Mouse (Mus musculus): ENCODE results near the gene Ech1. TPM values are rescaled to one million over a fixed set of nuclear protein-coding genes. Genes with fewer than 3 reads are reported as not detected.

Gene Ech1
- total RNA-seq, 1 experiment: 64.1 TPM

GRCm38 (mm10) chr7:28781261-28781663 is 43.8 kb upstream of the Ech1 start:
- in situ Hi-C loops (cut with MboI; ENCODE audit: low sequenced_read_pairs in 2 of 2, unreplicated experiment in 2 of 2): no loop called here
- Histone ChIP-seq H3K9me3 (ENCODE audit: control insufficient read depth, insufficient read depth, low read depth, low read length) (no peaks in the 10 kb centered on the region), H3K9ac (ENCODE audit: insufficient read depth, low read depth, low read length, poor library complexity, severe bottlenecking) (no peak overlapping the region), H3K27ac (ENCODE audit: insufficient read depth, low read depth, low read length, poor library complexity, severe bottlenecking) (no peak overlapping the region), H3K4me3 (ENCODE audit: insufficient read depth in 1 of 2, low read depth in 1 of 2, low read length in 2 of 2, poor library complexity in 1 of 2, severe bottlenecking in 1 of 2) (no peak overlapping the region), H3K36me3 (ENCODE audit: control insufficient read depth, insufficient read depth, low read length, poor library complexity, severe bottlenecking) (no peaks in the 10 kb centered on the region), H3K4me1 (ENCODE audit: control insufficient read depth in 2 of 2, insufficient read depth in 2 of 2, low read length in 2 of 2, poor library complexity in 1 of 2) (peaks cover 3 to 5% of the 10 kb centered on the region in 2 experiments; a peak in 2 of 4 replicates)
- no peak for DNase-seq (ENCODE audit: low read depth, low spot score)
- TF ChIP-seq MAFK (IDR thresholded peaks at IDR 0.05; ENCODE audit: insufficient read depth, low read depth, low read length) (no peak), HCFC1 (IDR thresholded peaks at IDR 0.05; ENCODE audit: borderline replicate concordance, insufficient read depth, low read length) (no peak), ZC3H11A (IDR thresholded peaks at IDR 0.05; ENCODE audit: borderline replicate concordance, low read depth, low read length) (no peak), ZNF384 (IDR thresholded peaks at IDR 0.05; ENCODE audit: low read depth, low read length) (no peak), CHD2 (IDR thresholded peaks at IDR 0.05; ENCODE audit: low read depth, low read length) (no peak)

GRCm38 (mm10) chr7:28785161-28785560 is 39.9 kb upstream of the Ech1 start:
- H3K9ac ChIP-seq (ENCODE audit: insufficient read depth, low read depth, low read length, poor library complexity, severe bottlenecking): no peak overlapping the region
- no peaks in the 10 kb centered on the region for H3K36me3 ChIP-seq (ENCODE audit: control insufficient read depth, insufficient read depth, low read length, poor library complexity, severe bottlenecking)
- H3K4me3 ChIP-seq (ENCODE audit: insufficient read depth in 1 of 2, low read depth in 1 of 2, low read length in 2 of 2, poor library complexity in 1 of 2, severe bottlenecking in 1 of 2): no peak overlapping the region
- H3K4me1 ChIP-seq (ENCODE audit: control insufficient read depth in 2 of 2, insufficient read depth in 2 of 2, low read length in 2 of 2, poor library complexity in 1 of 2): peaks cover 5 to 17% of the 10 kb centered on the region in 2 experiments; a peak in 3 of 4 replicates
- no peaks in the 10 kb centered on the region for H3K9me3 ChIP-seq (ENCODE audit: control insufficient read depth, insufficient read depth, low read depth, low read length)
- no peak for TF ChIP-seq MAFK (IDR thresholded peaks at IDR 0.05; ENCODE audit: insufficient read depth, low read depth, low read length)
- TF ChIP-seq ZNF384 (IDR thresholded peaks at IDR 0.05; ENCODE audit: low read depth, low read length): no peak
- TF ChIP-seq HCFC1 (IDR thresholded peaks at IDR 0.05; ENCODE audit: borderline replicate concordance, insufficient read depth, low read length): no peak
- TF ChIP-seq CHD2 (IDR thresholded peaks at IDR 0.05; ENCODE audit: low read depth, low read length): no peak
- TF ChIP-seq ZC3H11A (IDR thresholded peaks at IDR 0.05; ENCODE audit: borderline replicate concordance, low read depth, low read length): no peak
- in situ Hi-C loops (cut with MboI; ENCODE audit: low sequenced_read_pairs in 2 of 2, unreplicated experiment in 2 of 2): no loop called here
- H3K27ac ChIP-seq (ENCODE audit: insufficient read depth, low read depth, low read length, poor library complexity, severe bottlenecking): no peak overlapping the region
- no peak for DNase-seq (ENCODE audit: low read depth, low spot score)

- in situ Hi-C loops (cut with MboI; ENCODE audit: low sequenced_read_pairs in 2 of 2, unreplicated experiment in 2 of 2): no loop called here
- no peaks in the 10 kb centered on the region for H3K36me3 ChIP-seq (ENCODE audit: control insufficient read depth, insufficient read depth, low read length, poor library complexity, severe bottlenecking)
- DNase-seq (ENCODE audit: low read depth, low spot score): no peak
- TF ChIP-seq ZNF384 (IDR thresholded peaks at IDR 0.05; ENCODE audit: low read depth, low read length): no peak
- TF ChIP-seq MAFK (IDR thresholded peaks at IDR 0.05; ENCODE audit: insufficient read depth, low read depth, low read length): no peak
- no peak for TF ChIP-seq HCFC1 (IDR thresholded peaks at IDR 0.05; ENCODE audit: borderline replicate concordance, insufficient read depth, low read length)
- no peak overlapping the region for H3K9ac ChIP-seq (ENCODE audit: insufficient read depth, low read depth, low read length, poor library complexity, severe bottlenecking)
- H3K9me3 ChIP-seq (ENCODE audit: control insufficient read depth, insufficient read depth, low read depth, low read length): no peaks in the 10 kb centered on the region
- H3K4me1 ChIP-seq (ENCODE audit: control insufficient read depth in 2 of 2, insufficient read depth in 2 of 2, low read length in 2 of 2, poor library complexity in 1 of 2): peaks cover 7 to 30% of the 10 kb centered on the region in 2 experiments; a peak in 3 of 4 replicates
- H3K4me3 ChIP-seq (ENCODE audit: insufficient read depth in 1 of 2, low read depth in 1 of 2, low read length in 2 of 2, poor library complexity in 1 of 2, severe bottlenecking in 1 of 2): no peak overlapping the region
- no peak overlapping the region for H3K27ac ChIP-seq (ENCODE audit: insufficient read depth, low read depth, low read length, poor library complexity, severe bottlenecking)
These were observed 37.1 kb upstream of the Ech1 start for GRCm38 (mm10) chr7:28787884-28788283.

GRCm38 (mm10) chr7:28788307-28789195 is 36.5 kb upstream of the Ech1 start, which contains the start of gene Rinl:
TSS of gene Rinl (plus strand) at chr7:28788969.
- H3K9ac ChIP-seq (ENCODE audit: insufficient read depth, low read depth, low read length, poor library complexity, severe bottlenecking): peak within 1 kb of the TSS; percentile 60
- no peak for DNase-seq (ENCODE audit: low read depth, low spot score)
- no peaks in the 10 kb centered on the region for H3K9me3 ChIP-seq (ENCODE audit: control insufficient read depth, insufficient read depth, low read depth, low read length)
- H3K27ac ChIP-seq (ENCODE audit: insufficient read depth, low read depth, low read length, poor library complexity, severe bottlenecking): no peak within 1 kb of the TSS; the same call in 1 of the 2 replicates
- TF ChIP-seq CHD2 (IDR thresholded peaks at IDR 0.05; ENCODE audit: low read depth, low read length): no peak
- no peak for TF ChIP-seq MAFK (IDR thresholded peaks at IDR 0.05; ENCODE audit: insufficient read depth, low read depth, low read length)
- no peak for TF ChIP-seq ZNF384 (IDR thresholded peaks at IDR 0.05; ENCODE audit: low read depth, low read length)
- no peak for TF ChIP-seq ZC3H11A (IDR thresholded peaks at IDR 0.05; ENCODE audit: borderline replicate concordance, low read depth, low read length)
- no peak for TF ChIP-seq HCFC1 (IDR thresholded peaks at IDR 0.05; ENCODE audit: borderline replicate concordance, insufficient read depth, low read length)
- H3K4me3 ChIP-seq (ENCODE audit: insufficient read depth in 1 of 2, low read depth in 1 of 2, low read length in 2 of 2, poor library complexity in 1 of 2, severe bottlenecking in 1 of 2): peak within 1 kb of the TSS; percentile 30 to 62; a peak in 3 of 4 replicates
- in situ Hi-C loops (cut with MboI; ENCODE audit: low sequenced_read_pairs in 2 of 2, unreplicated experiment in 2 of 2): no loop called here
- H3K4me1 ChIP-seq (ENCODE audit: control insufficient read depth in 2 of 2, insufficient read depth in 2 of 2, low read length in 2 of 2, poor library complexity in 1 of 2): peaks cover 7 to 30% of the 10 kb centered on the region in 2 experiments; a peak in 3 of 4 replicates
- no peaks in the 10 kb centered on the region for H3K36me3 ChIP-seq (ENCODE audit: control insufficient read depth, insufficient read depth, low read length, poor library complexity, severe bottlenecking)

All from ES-E14 (cell line).